Mouse (Mus musculus) erythroblast, embryonic 14.5 days (primary cell): ENCODE results near the gene Fasn. TPM values are rescaled to one million over a fixed set of nuclear protein-coding genes. Genes with fewer than 3 reads are reported as not detected.
"Not testable (repeated sequence)": the region's sequence is repeated elsewhere in the genome, so short reads cannot be mapped to it uniquely, and the experiment has no call there.

Experiments
- H3K27me3 ChIP-seq: 2 replicates; pipeline ENCODE4 v1.6.1; 2012; ENCODE audit warnings: inconsistent platforms; ENCODE audit not compliant: control insufficient read depth
- H3K36me3 ChIP-seq: 2 replicates; pipeline ENCODE4 v1.6.1; 2012; ENCODE audit warnings: mild to moderate bottlenecking, inconsistent platforms; ENCODE audit not compliant: control insufficient read depth
- H3K4me1 ChIP-seq: 2 replicates; pipeline ENCODE4 v1.6.1; 2012; ENCODE audit warnings: inconsistent platforms; ENCODE audit not compliant: control insufficient read depth
- H3K4me3 ChIP-seq: replicated peaks from 2 replicates; pipeline ENCODE3; 2012; ENCODE audit warnings: moderate library complexity, mild to moderate bottlenecking, inconsistent platforms
- H3K9me3 ChIP-seq: 2 replicates; pipeline ENCODE4 v1.6.1; 2012; ENCODE audit warnings: low read length, inconsistent platforms, mixed read lengths; ENCODE audit not compliant: control insufficient read depth
- GATA1 ChIP-seq: IDR thresholded peaks from 2 replicates; pipeline ENCODE4 v1.6.1; 2012; ENCODE audit warnings: low read length, inconsistent platforms, mixed read lengths
- TAL1 ChIP-seq: IDR thresholded peaks from 3 replicates; pipeline ENCODE4 v1.6.1; 2012; ENCODE audit warnings: low read length, inconsistent platforms, mixed read lengths
- polyA plus RNA-seq: library from polyadenylated mRNA; stranded (reverse); fragments of >175 nt; gene quantifications from 2 replicates; pipeline ENCODE4 v1.2.3, GENCODE M21; 2012

Fasn gene
- polyA plus RNA-seq, 1 experiment: 4.6 TPM

GRCm38 (mm10) chr11:120804274-120804673, 20.1 kb downstream of the Fasn start:
- Histone ChIP-seq H3K4me1 (peaks cover 12% of the 10 kb centered on the region), H3K36me3 (peaks cover 35% of the 10 kb centered on the region), H3K9me3 (no peaks in the 10 kb centered on the region), H3K4me3 (no peak overlapping the region), H3K27me3 (no peaks in the 10 kb centered on the region)
- TF ChIP-seq GATA1: no peak
- TF ChIP-seq TAL1: no peak

- TF ChIP-seq GATA1 (no peak), TAL1 (no peak)
- Histone ChIP-seq H3K4me1 (peaks cover 27% of the 10 kb centered on the region), H3K4me3 (no peak overlapping the region), H3K27me3 (no peaks in the 10 kb centered on the region), H3K36me3 (peaks cover under 1% of the 10 kb centered on the region), H3K9me3 (no peaks in the 10 kb centered on the region)
Measured at GRCm38 (mm10) chr11:120800061-120800904, 24.1 kb downstream of the Fasn start.

GRCm38 (mm10) chr11:120799316-120799890, 24.9 kb downstream of the Fasn start:
- H3K4me3 ChIP-seq: no peak overlapping the region

GRCm38 (mm10) chr11:120798244-120798643, 26.1 kb downstream of the Fasn start:
- TF ChIP-seq GATA1 (no peak), TAL1 (no peak)
- peaks cover 44% of the 10 kb centered on the region for H3K4me1 ChIP-seq
- H3K36me3 ChIP-seq: peaks cover 21% of the 10 kb centered on the region
- no peaks in the 10 kb centered on the region for H3K27me3 ChIP-seq
- no peaks in the 10 kb centered on the region for H3K9me3 ChIP-seq
- H3K4me3 ChIP-seq: no peak overlapping the region

More at GRCm38 (mm10) chr11:120799316-120799890, 24.9 kb downstream of the Fasn start:
- Histone ChIP-seq H3K27me3 (no peaks in the 10 kb centered on the region), H3K36me3 (peaks cover 9% of the 10 kb centered on the region), H3K4me1 (peaks cover 36% of the 10 kb centered on the region), H3K9me3 (no peaks in the 10 kb centered on the region)
- TF ChIP-seq GATA1 (no peak), TAL1 (no peak)

- Histone ChIP-seq H3K27me3 (no peaks in the 10 kb centered on the region), H3K36me3 (peaks cover 37% of the 10 kb centered on the region), H3K9me3 (no peaks in the 10 kb centered on the region), H3K4me3 (peak overlapping the region; percentile 66), H3K4me1 (peaks cover 42% of the 10 kb centered on the region)
- TF ChIP-seq TAL1: no peak
- TF ChIP-seq GATA1: no peak
Measured at GRCm38 (mm10) chr11:120796614-120796946, 27.8 kb downstream of the Fasn start.

GRCm38 (mm10) chr11:120795756-120796613, 28.4 kb downstream of the Fasn start, which contains the start of gene Dus1l:
Gene Dus1l (minus strand): TSS chr11:120796403.
- Histone ChIP-seq H3K4me1 (peaks cover 42% of the 10 kb centered on the region), H3K27me3 (no peaks in the 10 kb centered on the region), H3K9me3 (no peaks in the 10 kb centered on the region), H3K4me3 (peak within 1 kb of the TSS; percentile 66), H3K36me3 (peaks cover 43% of the 10 kb centered on the region)
- no peak for TF ChIP-seq TAL1
- TF ChIP-seq GATA1: no peak

DNA sequence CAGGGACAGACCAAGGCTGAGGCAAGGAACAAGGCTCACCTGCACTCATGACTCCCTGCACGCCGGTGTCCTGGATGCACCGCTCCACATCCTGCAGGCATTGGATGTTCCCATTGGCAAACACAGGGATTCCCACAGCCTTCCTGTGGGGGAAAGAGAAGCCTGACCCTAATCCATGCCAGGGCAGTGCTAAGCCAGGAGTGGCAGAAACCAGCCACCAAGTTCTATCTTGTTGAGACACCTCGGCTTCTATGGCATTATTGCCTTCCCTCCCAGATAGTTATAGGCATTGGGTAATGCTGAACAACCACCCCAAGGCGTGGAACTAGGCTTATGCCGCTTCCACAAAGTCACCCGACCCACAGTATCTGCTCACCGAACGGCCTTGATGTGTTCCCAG, 31.7 kb downstream of the Fasn start:
- H3K4me1 ChIP-seq: peaks cover 31% of the 10 kb centered on the region
- H3K27me3 ChIP-seq: no peaks in the 10 kb centered on the region
- no peak for TF ChIP-seq TAL1
- no peak for TF ChIP-seq GATA1
- no peaks in the 10 kb centered on the region for H3K9me3 ChIP-seq
- H3K36me3 ChIP-seq: peaks cover 75% of the 10 kb centered on the region
- H3K4me3 ChIP-seq: no peak overlapping the region

DNA sequence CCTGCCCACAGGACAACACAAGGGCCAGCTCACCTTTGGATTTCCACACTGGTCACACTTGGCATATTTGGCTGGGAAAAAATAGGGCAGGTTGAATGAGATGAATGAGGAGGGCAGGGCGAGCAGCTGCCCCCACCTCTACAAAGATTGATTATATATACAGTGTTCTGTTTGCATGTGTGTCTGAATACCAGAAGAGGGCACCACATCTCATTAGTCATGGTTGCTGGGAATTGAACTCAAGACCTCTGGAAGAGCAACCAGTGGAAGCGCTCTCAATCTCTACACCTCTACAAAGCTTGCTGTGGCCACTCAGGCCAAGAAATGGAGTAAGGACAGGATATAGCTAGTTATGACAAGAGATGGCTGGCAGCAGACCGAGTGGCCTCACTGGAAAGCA, 34.5 kb downstream of the Fasn start:
- peaks cover 32% of the 10 kb centered on the region for H3K4me1 ChIP-seq
- TF ChIP-seq GATA1 (no peak), TAL1 (no peak)

GRCm38 (mm10) chr11:120789355-120789754, 35.0 kb downstream of the Fasn start:
- H3K36me3 ChIP-seq: peaks cover 91% of the 10 kb centered on the region
- no peaks in the 10 kb centered on the region for H3K9me3 ChIP-seq
- H3K4me3 ChIP-seq: no peak overlapping the region
- no peaks in the 10 kb centered on the region for H3K27me3 ChIP-seq
- peaks cover 31% of the 10 kb centered on the region for H3K4me1 ChIP-seq
- TF ChIP-seq TAL1 (no peak), GATA1 (no peak)

More for the DNA sequence above, 34.5 kb downstream of the Fasn start:
- Histone ChIP-seq H3K9me3 (no peaks in the 10 kb centered on the region), H3K4me3 (no peak overlapping the region), H3K27me3 (no peaks in the 10 kb centered on the region), H3K36me3 (peaks cover 96% of the 10 kb centered on the region)

DNA sequence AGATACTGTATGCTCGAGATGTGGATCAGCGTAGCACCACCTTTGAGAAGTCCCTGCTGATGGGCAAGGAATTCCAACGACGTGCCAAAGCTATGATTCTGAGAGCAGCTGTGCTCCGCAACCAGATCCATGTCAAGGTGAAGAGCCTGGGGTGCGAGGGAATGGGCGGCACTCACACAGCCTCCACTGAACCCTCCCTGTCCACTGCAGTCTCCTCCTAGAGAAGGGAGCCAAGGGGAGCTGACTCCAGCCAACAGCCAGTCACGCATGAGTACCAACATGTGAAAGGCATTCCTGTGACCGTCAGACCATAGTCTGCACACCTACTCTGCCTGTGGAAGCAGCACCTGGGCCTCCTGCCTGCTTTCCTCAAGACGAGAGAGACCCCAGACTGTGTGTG, 35.9 kb downstream of the Fasn start:
- Histone ChIP-seq H3K4me1 (peaks cover 29% of the 10 kb centered on the region), H3K36me3 (peaks cover 82% of the 10 kb centered on the region)

More for the DNA sequence above, 35.9 kb downstream of the Fasn start:
- not testable (repeated sequence) for H3K27me3 ChIP-seq, H3K4me3 ChIP-seq, H3K9me3 ChIP-seq
